Mouse (Mus musculus) CH12.LX (cell line): ENCODE data around the gene Dennd2d. TPM values are rescaled to one million over a fixed set of nuclear protein-coding genes. Genes with fewer than 3 reads are reported as not detected.

Experiments
- DNase-seq: peaks from one replicate; pipeline ENCODE4 v3.0.0-alpha.2; 2013; ENCODE audit errors: extremely low read depth
- H3K27ac ChIP-seq: 2 replicates; pipeline ENCODE4 v1.5.1; 2012; ENCODE audit warnings: low read depth, mild to moderate bottlenecking, control low read depth, moderate library complexity; ENCODE audit not compliant: insufficient read depth
- H3K27me3 ChIP-seq: replicated peaks from 2 replicates; pipeline ENCODE3; 2012; ENCODE audit warnings: inconsistent platforms
- H3K36me3 ChIP-seq, 2 experiments: replicated peaks in 1 of 2; 2 replicates each; pipeline versions ENCODE3 to v1.6.1; 2012; ENCODE audit warnings: inconsistent platforms in 1 of 2, low read length in 1 of 2, mild to moderate bottlenecking in 1 of 2, mixed read lengths in 1 of 2, moderate library complexity in 1 of 2; ENCODE audit not compliant: control insufficient read depth in 1 of 2, insufficient read depth in 1 of 2
- H3K4me1 ChIP-seq, 2 experiments: 2 replicates each; pipeline ENCODE4 v1.6.1; 2012; ENCODE audit warnings: inconsistent platforms in 1 of 2, moderate library complexity in 1 of 2; ENCODE audit not compliant: insufficient read depth in 2 of 2, control insufficient read depth in 1 of 2
- H3K4me2 ChIP-seq: 2 replicates; pipeline ENCODE4 v1.6.1; 2012; ENCODE audit warnings: low read depth, mild to moderate bottlenecking, control low read depth; ENCODE audit not compliant: poor library complexity, insufficient read depth, severe bottlenecking
- H3K4me3 ChIP-seq, 3 experiments: fragments of 150-350 bp in 1 of 3; sonication (generic) in 1 of 3; replicated peaks in 1 of 3; 2 replicates each; pipeline versions ENCODE3 to v1.5.1; 2011 to 2012; ENCODE audit warnings: low read depth in 2 of 3, low read length in 2 of 3, mild to moderate bottlenecking in 2 of 3, moderate library complexity in 2 of 3, control low read depth in 1 of 3, improper control_type of control experiment in 1 of 3, inconsistent platforms in 1 of 3, mixed read lengths in 1 of 3; ENCODE audit not compliant: poor library complexity in 1 of 3
- H3K79me2 ChIP-seq: replicated peaks from 2 replicates; pipeline ENCODE4 v1.6.1; 2012; ENCODE audit warnings: mild to moderate bottlenecking, moderate library complexity; ENCODE audit not compliant: control insufficient read depth, poor library complexity, insufficient read depth, severe bottlenecking; ENCODE audit errors: extremely low read depth
- H3K9ac ChIP-seq: 2 replicates; pipeline ENCODE4 v1.6.1; 2012; ENCODE audit warnings: low read depth, mild to moderate bottlenecking, control low read depth, moderate library complexity; ENCODE audit not compliant: insufficient read depth
- H3K9me3 ChIP-seq: replicated peaks from 2 replicates; pipeline ENCODE3; 2012; ENCODE audit warnings: low read length, inconsistent platforms, mixed read lengths
- CHD1 ChIP-seq: IDR thresholded peaks from 2 replicates; pipeline ENCODE4 v1.6.1; 2012; ENCODE audit warnings: low read depth, low read length, improper control_type of control experiment, inconsistent platforms
- EP300 ChIP-seq: IDR thresholded peaks from 2 replicates; pipeline ENCODE4 v1.6.1; 2011; ENCODE audit warnings: low read length, improper control_type of control experiment
- ETS1 ChIP-seq: conservative IDR thresholded peaks from 2 replicates; pipeline ENCODE4 v1.6.1; 2012; ENCODE audit warnings: low read depth, mild to moderate bottlenecking, inconsistent platforms, low read length, improper control_type of control experiment, moderate library complexity
- IRF4 ChIP-seq: IDR thresholded peaks from 2 replicates; pipeline ENCODE4 v1.6.1; 2014; ENCODE audit warnings: low read depth, mild to moderate bottlenecking, inconsistent platforms, low read length, improper control_type of control experiment
- KAT2A ChIP-seq: IDR thresholded peaks from 2 replicates; pipeline ENCODE4 v1.6.1; 2012; ENCODE audit warnings: low read length, improper control_type of control experiment, inconsistent platforms; ENCODE audit not compliant: insufficient replicate concordance
- MAFK ChIP-seq: IDR thresholded peaks from 2 replicates; pipeline ENCODE4 v1.6.1; 2011; ENCODE audit warnings: low read length, improper control_type of control experiment; ENCODE audit not compliant: insufficient replicate concordance
- MEF2A ChIP-seq: IDR thresholded peaks from 2 replicates; pipeline ENCODE4 v1.6.1; 2014; ENCODE audit warnings: low read depth, mild to moderate bottlenecking, inconsistent platforms, low read length, improper control_type of control experiment, borderline replicate concordance
- MXI1 ChIP-seq: IDR thresholded peaks from 2 replicates; pipeline ENCODE4 v1.6.1; 2011; ENCODE audit warnings: mild to moderate bottlenecking, low read depth, low read length, improper control_type of control experiment
- MYC ChIP-seq: IDR thresholded peaks from 2 replicates; pipeline ENCODE4 v1.6.1; 2011; ENCODE audit warnings: low read depth, mild to moderate bottlenecking, improper control_type of control experiment, low read length
- NELFE ChIP-seq: IDR thresholded peaks from 2 replicates; pipeline ENCODE4 v1.6.1; 2011; ENCODE audit warnings: low read depth, low read length, improper control_type of control experiment
- NRF1 ChIP-seq: IDR thresholded peaks from 2 replicates; pipeline ENCODE4 v1.6.1; 2014; ENCODE audit warnings: low read depth, mild to moderate bottlenecking, inconsistent platforms, low read length, improper control_type of control experiment, moderate library complexity
- PAX5 ChIP-seq: IDR thresholded peaks from 2 replicates; pipeline ENCODE4 v1.6.1; 2012; ENCODE audit warnings: low read length, inconsistent platforms, mixed read lengths
- POLR2AphosphoS2 ChIP-seq: IDR thresholded peaks from 2 replicates; pipeline ENCODE4 v1.6.1; 2011; ENCODE audit warnings: low read depth, low read length, improper control_type of control experiment
- SIN3A ChIP-seq: IDR thresholded peaks from 2 replicates; pipeline ENCODE4 v1.6.1; 2012; ENCODE audit warnings: low read length, improper control_type of control experiment, inconsistent platforms
- TCF12 ChIP-seq: IDR thresholded peaks from 2 replicates; pipeline ENCODE4 v1.6.1; 2014; ENCODE audit warnings: low read depth, mild to moderate bottlenecking, inconsistent platforms, low read length, improper control_type of control experiment
- UBTF ChIP-seq: IDR thresholded peaks from 2 replicates; pipeline ENCODE4 v1.6.1; 2012; ENCODE audit warnings: low read depth, mild to moderate bottlenecking, inconsistent platforms, low read length, improper control_type of control experiment, moderate library complexity
- USF1 ChIP-seq: IDR thresholded peaks from 2 replicates; pipeline ENCODE4 v1.6.1; 2014; ENCODE audit warnings: low read depth, mild to moderate bottlenecking, inconsistent platforms, low read length, improper control_type of control experiment
- USF2 ChIP-seq: conservative IDR thresholded peaks from 2 replicates; pipeline ENCODE4 v1.6.1; 2011; ENCODE audit warnings: low read depth, low read length, improper control_type of control experiment
- ZKSCAN1 ChIP-seq: IDR thresholded peaks from 2 replicates; pipeline ENCODE4 v1.6.1; 2012; ENCODE audit warnings: low read depth, inconsistent platforms, low read length, improper control_type of control experiment, borderline replicate concordance
- dilution Hi-C: fragments of 300-500 bp; cut with MboI; formaldehyde crosslinking; loops from 2 replicates; pipeline ENCODE4 v1.14.3; 2020; ENCODE audit warnings: low sequenced_read_pairs; ENCODE audit not compliant: extremely low pct_unique_long_range_greater_than_20kb, extremely low pct_ligation_motif_present
- in situ Hi-C: fragments of 300-500 bp; cut with MboI; formaldehyde crosslinking; loops from 3 replicates; pipeline ENCODE4 v1.14.3; 2019; ENCODE audit warnings: low sequenced_read_pairs, low pct_ligation_motif_present, low pct_unique_long_range_greater_than_20kb, mixed read lengths
- polyA plus RNA-seq: library from polyadenylated mRNA; unstranded; fragments of >175 nt; gene quantifications from 2 replicates; pipeline ENCODE4 v1.2.1, GENCODE M21; 2012; ENCODE audit warnings: low read depth; ENCODE audit not compliant: insufficient read length
- total RNA-seq, 2 experiments: library from RNA; depleted of rRNA; stranded (reverse); fragments of 300-350 nt in 1 of 2; fragments of >200 nt in 1 of 2; gene quantifications; 2 replicates each; pipeline ENCODE4 v1.2.3; 2012 to 2014

Dennd2d gene
- total and polyA plus RNA-seq, 3 experiments: 30.4 to 39.8 (median 38.2) TPM

DNA sequence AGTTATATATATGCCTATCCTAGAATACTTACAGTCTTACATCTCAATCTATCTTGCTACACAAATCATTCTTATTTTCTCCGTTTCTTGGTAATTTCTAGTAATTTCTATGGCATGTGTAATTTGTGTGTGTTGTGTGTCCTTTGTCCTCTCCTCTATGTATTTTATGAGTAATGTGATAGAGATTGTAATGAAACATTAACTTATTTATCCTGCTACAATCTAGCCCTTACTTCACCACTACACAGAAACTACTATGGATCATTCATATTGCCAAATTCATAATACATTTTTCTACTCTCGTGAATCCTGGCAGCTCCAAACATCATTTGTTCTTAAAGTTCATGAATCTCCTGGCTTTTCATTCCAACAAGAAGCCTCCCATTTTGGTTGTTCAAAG lies 45.8 kb downstream of the Dennd2d start:
- H3K9me3 ChIP-seq: no peaks in the 10 kb centered on the region
- no peaks in the 10 kb centered on the region for H3K4me1 ChIP-seq
- peaks cover 0 to 20% of the 10 kb centered on the region in 2 experiments for H3K36me3 ChIP-seq
- no peak overlapping the region for H3K9ac ChIP-seq
- no peak overlapping the region for H3K4me2 ChIP-seq
- H3K27me3 ChIP-seq: no peaks in the 10 kb centered on the region
- dilution Hi-C loops (no loop called here), in situ Hi-C loops (no loop called here)
- DNase-seq: no peak
- no peaks in the 10 kb centered on the region for H3K79me2 ChIP-seq
- no peak overlapping the region for H3K4me3 ChIP-seq
- TF ChIP-seq CHD1 (no peak), NELFE (no peak), IRF4 (no peak), NRF1 (no peak), PAX5 (no peak), MEF2A (no peak), EP300 (no peak)
- H3K27ac ChIP-seq: no peak overlapping the region

DNA sequence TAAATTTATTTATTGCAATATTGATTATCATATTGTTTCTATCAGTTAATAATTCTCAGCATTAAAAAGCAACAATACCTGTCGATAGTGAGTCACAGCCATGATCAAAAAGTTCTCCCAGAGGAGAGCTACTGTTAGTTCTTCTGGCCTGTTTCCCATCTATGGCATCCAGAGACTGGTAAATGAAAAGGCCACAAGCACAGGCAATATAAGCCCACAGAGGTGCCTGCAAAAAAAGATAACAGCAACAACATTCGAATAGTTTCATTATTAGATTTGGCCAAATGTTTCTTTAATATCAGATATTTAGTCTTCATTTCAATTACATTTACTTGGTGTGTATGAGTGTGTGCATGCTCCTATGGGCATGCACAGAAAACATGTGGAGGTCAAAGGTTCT lies 51.1 kb downstream of the Dennd2d start:
- H3K9ac ChIP-seq: no peak overlapping the region
- TF ChIP-seq IRF4 (no peak), MAFK (no peak), ETS1 (no peak), USF1 (no peak), TCF12 (no peak), KAT2A (no peak), NELFE (no peak), POLR2AphosphoS2 (no peak), ZKSCAN1 (no peak), MXI1 (no peak), MYC (no peak), UBTF (no peak), SIN3A (no peak), USF2 (no peak)
- no peak overlapping the region for H3K27ac ChIP-seq
- no peaks in the 10 kb centered on the region for H3K79me2 ChIP-seq
- H3K9me3 ChIP-seq: no peaks in the 10 kb centered on the region
- H3K27me3 ChIP-seq: no peaks in the 10 kb centered on the region
- dilution Hi-C loops (no loop called here), in situ Hi-C loops (no loop called here)
- no peak overlapping the region for H3K4me3 ChIP-seq
- H3K4me1 ChIP-seq: peaks cover 2 to 6% of the 10 kb centered on the region in 2 experiments; a peak in 1 of 4 replicates
- peaks cover 10 to 39% of the 10 kb centered on the region in 2 experiments for H3K36me3 ChIP-seq
- no peak overlapping the region for H3K4me2 ChIP-seq
- DNase-seq: no peak
